Mouse (Mus musculus) liver, embryonic 14.5 days (tissue): ENCODE measurements at regions not wholly inside any gene's neighbourhood (a gene's known extent, or its start where the extent isn't known, plus 50 kb on each side); places are given as distances from the start of the nearest gene placed in this dataset.

Experiments used
- ATAC-seq: fragments of 200-750 bp; cut with Nextera tagmentation; 2 replicates; pipeline ENCODE4 v1.8.0; 2017; ENCODE audit warnings: moderate number of reproducible peaks, mild to moderate bottlenecking, moderate library complexity; ENCODE audit not compliant: insufficient read depth
- DNase-seq, 3 experiments: peaks; one replicate each; pipeline ENCODE4 v3.0.0-alpha.2; 2012 to 2013; ENCODE audit warnings: low read depth in 3 of 3, low spot score in 3 of 3
- H3K27ac ChIP-seq: fragments of 300-500 bp; sonication (generic); 2 replicates; pipeline ENCODE4 v1.5.1; 2014; ENCODE audit warnings: moderate library complexity, mild to moderate bottlenecking, control low read depth, inconsistent platforms
- H3K27me3 ChIP-seq: fragments of 300-500 bp; sonication (generic); 2 replicates; pipeline ENCODE4 v1.6.1; 2014; ENCODE audit warnings: mild to moderate bottlenecking, low read length, moderate library complexity; ENCODE audit not compliant: control insufficient read depth, insufficient read depth
- H3K36me3 ChIP-seq: fragments of 300-500 bp; sonication (generic); replicated peaks from 2 replicates; pipeline ENCODE4 v1.6.1; 2014; ENCODE audit warnings: low read depth; ENCODE audit not compliant: control insufficient read depth, insufficient read depth
- H3K4me1 ChIP-seq, 2 experiments: fragments of 200-500 bp in 1 of 2; fragments of 300-500 bp in 1 of 2; sonication (generic) in 1 of 2; replicated peaks; 2 replicates each; pipeline ENCODE4 v1.6.1; 2012 to 2014; ENCODE audit warnings: antibody characterized with exemption in 1 of 2, inconsistent platforms in 1 of 2, low read length in 1 of 2; ENCODE audit not compliant: control insufficient read depth in 2 of 2, insufficient read depth in 2 of 2
- H3K4me2 ChIP-seq: fragments of 300-500 bp; sonication (generic); 2 replicates; pipeline ENCODE4 v1.6.1; 2014; ENCODE audit warnings: low read depth, mild to moderate bottlenecking, control low read depth, moderate library complexity
- H3K4me3 ChIP-seq, 2 experiments: fragments of 200-500 bp in 1 of 2; fragments of 300-500 bp in 1 of 2; sonication (generic) in 1 of 2; 2 replicates each; pipeline ENCODE4 v1.5.1; 2012 to 2014; ENCODE audit warnings: low read depth in 2 of 2, low read length in 2 of 2, mild to moderate bottlenecking in 2 of 2, control low read depth in 1 of 2, inconsistent platforms in 1 of 2, moderate library complexity in 1 of 2; ENCODE audit not compliant: insufficient read depth in 1 of 2
- H3K9ac ChIP-seq: fragments of 300-500 bp; sonication (generic); replicated peaks from 2 replicates; pipeline ENCODE4 v1.6.1; 2014; ENCODE audit warnings: mild to moderate bottlenecking, control low read depth, moderate library complexity
- H3K9me3 ChIP-seq: fragments of 300-500 bp; sonication (generic); 2 replicates; pipeline ENCODE4 v1.6.1; 2016; ENCODE audit warnings: low read length, mixed read lengths; ENCODE audit not compliant: control insufficient read depth
- CTCF ChIP-seq: IDR thresholded peaks from 2 replicates; pipeline ENCODE4 v1.5.1; 2016; ENCODE audit warnings: antibody characterized with exemption, low read depth, control low read depth
- EP300 ChIP-seq: IDR thresholded peaks from 2 replicates; pipeline ENCODE4 v1.6.1; 2016; ENCODE audit warnings: antibody characterized with exemption, low read depth
- WGBS: fragments of 180-500 bp; shearing (Covaris S2); extraction: QIAGEN DNeasy Blood & Tissue Kit; methylation state at CpG from one replicate; pipeline ENCODE4 v1.1.7; 2014; ENCODE audit not compliant: insufficient replicate concordance; 5-methylcytosine and 5-hydroxymethylcytosine counted together

DNA sequence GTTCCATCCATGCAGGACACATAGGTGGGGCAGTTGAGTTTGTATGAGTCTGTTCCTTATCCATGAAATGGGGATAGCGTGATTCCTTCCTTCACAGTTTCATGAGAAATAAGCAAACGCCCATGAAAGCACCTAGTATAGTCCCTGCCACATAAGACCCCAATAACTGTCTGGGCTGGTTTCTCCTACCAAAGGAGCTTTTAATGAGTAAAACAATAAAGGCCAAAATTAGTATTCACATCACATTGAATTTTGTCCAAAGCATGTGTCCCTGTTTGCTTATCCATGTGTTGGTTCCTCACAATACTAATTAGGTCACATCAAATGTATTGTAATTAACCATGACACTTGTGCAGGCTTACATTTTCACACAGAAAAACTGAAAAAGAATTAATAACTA, 221.3 kb downstream of the Prdm13 start:
- 71% methylated on average over 2 of the region's 2 CpGs for WGBS
- DNase-seq (no peak), ATAC-seq (no peak)
- Histone ChIP-seq H3K9me3 (no peaks in the 10 kb centered on the region), H3K27ac (no peak overlapping the region), H3K9ac (no peak overlapping the region), H3K4me1 (no peaks in the 10 kb centered on the region), H3K4me3 (no peak overlapping the region), H3K27me3 (no peaks in the 10 kb centered on the region), H3K4me2 (no peak overlapping the region), H3K36me3 (no peaks in the 10 kb centered on the region)
- TF ChIP-seq CTCF (no peak), EP300 (no peak)

- ATAC-seq (no peak), DNase-seq (no peak)
- Histone ChIP-seq H3K4me1 (no peaks in the 10 kb centered on the region), H3K4me3 (no peak overlapping the region), H3K36me3 (no peaks in the 10 kb centered on the region), H3K9me3 (no peaks in the 10 kb centered on the region), H3K27me3 (no peaks in the 10 kb centered on the region), H3K4me2 (no peak overlapping the region), H3K27ac (no peak overlapping the region), H3K9ac (no peak overlapping the region)
- TF ChIP-seq CTCF, result no peak
- no peak for TF ChIP-seq EP300
These were observed 244.5 kb downstream of the Prdm13 start for GRCm38 (mm10) chr4:21441274-21441673.

GRCm38 (mm10) chr4:21436710-21437109, 249.1 kb downstream of the Prdm13 start:
- Histone ChIP-seq H3K9me3 (no peaks in the 10 kb centered on the region), H3K4me3 (no peak overlapping the region), H3K4me2 (no peak overlapping the region), H3K9ac (no peak overlapping the region), H3K4me1 (no peaks in the 10 kb centered on the region), H3K36me3 (no peaks in the 10 kb centered on the region), H3K27me3 (no peaks in the 10 kb centered on the region), H3K27ac (no peak overlapping the region)
- TF ChIP-seq EP300 (no peak), CTCF (no peak)
- 10% methylated on average over 2 of the region's 2 CpGs for WGBS
- ATAC-seq, result no peak
- DNase-seq, result no peak

DNA sequence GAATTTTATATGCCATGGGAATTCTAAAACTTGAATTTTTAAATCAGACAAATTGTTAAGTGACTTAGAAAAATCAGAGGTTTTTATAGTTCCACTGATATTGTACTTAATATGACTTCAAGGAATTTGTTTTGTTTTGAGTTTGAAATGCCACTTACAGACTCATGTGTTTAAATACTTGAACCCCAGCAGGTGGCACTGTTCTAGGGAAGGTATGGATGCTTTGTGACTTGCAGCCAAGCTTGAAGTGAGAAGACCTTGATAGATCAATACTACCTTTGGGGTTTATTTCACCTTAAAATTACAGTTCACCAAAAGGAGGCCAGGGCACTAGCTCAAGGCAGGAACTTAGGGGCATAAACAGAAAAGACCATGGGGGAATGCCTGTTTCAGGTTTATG, 277.9 kb downstream of the Prdm13 start:
- Histone ChIP-seq H3K4me3 (no peak overlapping the region), H3K4me2 (no peak overlapping the region), H3K27ac (no peak overlapping the region), H3K36me3 (no peaks in the 10 kb centered on the region), H3K4me1 (no peaks in the 10 kb centered on the region), H3K9me3 (no peaks in the 10 kb centered on the region), H3K27me3 (no peaks in the 10 kb centered on the region), H3K9ac (no peak overlapping the region)
- ATAC-seq (no peak), DNase-seq (no peak)
- TF ChIP-seq EP300, result no peak
- TF ChIP-seq CTCF, result 0 out of 2 replicates have a peak, but pooled peaks have one; percentile 7

- DNase-seq (no peak), ATAC-seq (no peak)
- Histone ChIP-seq H3K9ac (no peak overlapping the region), H3K4me2 (no peak overlapping the region), H3K27me3 (no peaks in the 10 kb centered on the region), H3K4me3 (no peak overlapping the region), H3K36me3 (no peaks in the 10 kb centered on the region), H3K4me1 (no peaks in the 10 kb centered on the region), H3K27ac (no peak overlapping the region), H3K9me3 (no peaks in the 10 kb centered on the region)
- TF ChIP-seq EP300 (no peak), CTCF (no peak)
- 33% methylated on average over 1 of the region's 1 CpGs for whole genome bisulfite sequencing
These were observed 316.4 kb downstream of the Prdm13 start for GRCm38 (mm10) chr4:21369314-21369713.
